Mouse (Mus musculus): ENCODE results near the gene 9330182O14Rik.

9330182O14Rik gene

DNA sequence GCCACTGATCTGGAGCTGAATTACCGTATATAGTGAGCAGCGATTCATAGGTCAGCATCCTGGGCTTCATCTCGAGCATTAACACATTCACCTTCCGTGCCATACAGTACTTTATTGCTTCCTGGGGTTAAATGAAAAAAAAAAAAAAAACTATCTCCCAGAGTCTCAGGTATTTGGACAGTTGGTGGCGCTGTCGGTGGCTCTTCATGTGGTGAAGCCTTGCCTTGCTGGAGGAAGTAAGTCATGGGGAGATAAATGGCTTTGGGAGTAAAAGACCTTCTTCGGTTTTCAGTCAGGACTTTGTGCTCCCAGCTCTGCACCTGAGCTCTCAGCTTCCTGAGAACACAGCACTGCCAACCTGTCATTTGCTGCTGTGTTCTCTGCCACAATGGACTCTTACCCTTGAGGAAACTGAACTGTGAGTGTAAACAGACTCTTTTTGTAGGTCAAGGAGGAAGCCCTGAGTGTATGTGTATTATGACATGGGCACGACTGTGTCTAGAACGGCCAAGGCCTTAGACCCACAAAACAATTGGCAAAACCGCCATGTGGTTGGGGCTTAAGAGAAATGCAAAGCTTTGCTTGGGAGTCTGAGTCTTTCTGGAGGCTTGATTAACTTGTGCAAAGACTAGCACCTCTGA lies at the start of gene 9330182O14Rik:
Gene 9330182O14Rik, plus strand, starts transcription at position 214 of the 641 bp plus-strand sequence.
- no peak for DNase-seq (ENCODE audit: low spot score)

DNA sequence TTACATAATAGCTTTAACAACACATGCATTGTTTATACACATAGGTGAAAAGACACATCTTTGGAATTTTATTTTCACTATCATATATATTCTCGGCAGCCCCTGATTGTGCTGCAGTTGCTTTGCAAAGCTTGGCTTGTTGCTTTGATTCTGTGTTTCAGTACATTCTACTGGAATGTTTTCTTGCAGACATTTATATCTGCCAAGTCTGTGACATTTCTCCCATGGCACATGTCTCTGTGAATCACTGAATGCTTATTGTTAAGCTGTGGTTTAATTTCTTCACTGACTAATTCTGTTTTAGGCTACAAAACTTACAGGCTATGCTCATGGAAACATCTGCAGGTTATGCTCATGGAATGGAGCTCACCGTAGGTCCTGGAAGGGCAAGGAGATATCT lies 30.9 kb upstream of the 9330182O14Rik start:
- DNase-seq (ENCODE audit: low spot score): no peak

DNA sequence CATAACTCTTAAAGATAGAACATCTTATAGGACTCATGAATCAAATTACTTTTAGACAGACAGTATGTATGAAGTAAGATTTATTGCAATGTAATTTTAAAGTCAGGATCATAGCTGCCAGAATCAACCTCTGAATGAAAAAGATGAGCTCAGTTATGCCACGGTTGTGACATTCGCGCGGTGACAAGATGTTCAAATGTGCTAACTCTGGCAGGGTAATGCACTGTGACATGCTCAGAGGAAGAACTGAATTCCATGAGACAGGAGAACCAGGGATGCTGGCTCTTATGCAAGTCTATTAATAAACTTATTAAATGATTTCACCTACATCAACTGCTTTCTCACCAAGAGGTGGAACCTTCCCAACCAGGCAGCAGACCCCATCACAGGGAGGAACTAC lies 28.5 kb upstream of the 9330182O14Rik start:
- no peak for DNase-seq (ENCODE audit: low spot score)

DNA sequence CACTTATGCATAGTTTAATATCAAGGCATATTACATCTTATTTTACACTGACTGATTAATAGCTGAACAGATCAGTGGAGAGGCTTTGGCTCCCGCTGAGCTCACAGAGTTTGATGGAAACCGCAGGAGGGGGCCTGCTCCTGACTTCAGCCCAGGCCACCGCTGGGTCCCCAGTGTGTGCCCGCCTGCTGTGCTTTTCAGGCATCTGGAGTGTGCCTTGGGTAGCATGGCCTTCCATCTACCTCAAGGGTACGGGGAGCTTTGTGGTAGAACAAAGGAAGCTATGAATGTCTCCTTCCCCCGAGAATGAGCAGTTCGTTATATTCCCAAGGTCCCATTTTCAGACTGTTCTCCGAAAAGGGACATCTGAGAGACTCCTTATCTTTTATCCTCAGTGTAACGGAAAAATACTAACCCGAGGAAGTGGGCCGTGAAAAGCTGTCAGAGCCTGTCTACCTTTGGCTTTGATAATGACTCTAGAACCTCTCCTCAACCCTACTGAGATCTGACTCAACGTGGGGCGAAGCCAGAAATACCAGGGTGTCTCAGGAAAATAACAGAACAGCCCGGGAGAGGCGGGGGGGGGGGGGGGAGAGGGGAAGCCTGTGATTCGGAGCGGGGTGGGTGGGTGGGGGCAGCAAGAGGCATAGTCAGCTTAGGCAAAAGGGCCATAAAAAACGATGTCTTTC lies 20.1 kb upstream of the 9330182O14Rik start:
- no peak for DNase-seq (ENCODE audit: low spot score)

GRCm38 (mm10) chr15:40114600-40115271 lies 19.4 kb upstream of the 9330182O14Rik start:
- DNase-seq (ENCODE audit: low spot score): peak; percentile 11

- DNase-seq (ENCODE audit: low spot score): no peak
These were observed 17.8 kb upstream of the 9330182O14Rik start for GRCm38 (mm10) chr15:40116396-40116795.

GRCm38 (mm10) chr15:40124211-40124953 lies 9.8 kb upstream of the 9330182O14Rik start:
- peak; percentile 9 for DNase-seq (ENCODE audit: low spot score)

- no peak for DNase-seq (ENCODE audit: low spot score)
These were observed 4.7 kb upstream of the 9330182O14Rik start for GRCm38 (mm10) chr15:40129496-40129895.

DNA sequence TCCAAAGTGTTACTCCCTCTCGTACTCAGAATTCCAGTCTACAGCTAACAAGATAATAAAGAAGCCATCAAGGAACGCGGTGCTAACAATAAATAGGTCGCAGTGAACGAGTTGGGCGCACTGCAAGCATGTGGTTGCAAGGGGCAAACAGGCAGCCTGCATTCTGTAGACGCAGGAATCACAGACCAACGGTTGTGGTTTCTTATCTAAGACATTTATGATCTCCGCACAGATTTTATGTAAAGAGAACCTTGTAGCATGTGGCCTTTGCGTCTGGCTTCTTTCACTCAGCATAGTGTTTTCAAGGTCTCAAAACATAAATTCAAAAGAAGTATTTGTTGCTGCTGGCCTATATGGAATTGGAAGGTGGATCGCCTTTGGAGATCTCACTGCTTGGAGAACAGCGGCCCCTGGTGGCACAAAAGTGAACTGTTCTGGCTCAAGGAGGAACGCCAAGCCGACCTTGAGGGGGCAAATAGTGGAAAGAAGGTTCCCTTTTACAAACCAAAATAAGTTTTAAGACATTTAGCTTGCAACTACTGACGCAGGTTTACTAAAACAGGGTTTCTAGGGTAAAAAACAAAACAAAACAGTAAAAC lies 3.2 kb upstream of the 9330182O14Rik start:
- DNase-seq (ENCODE audit: low spot score): peak; percentile 80

GRCm38 (mm10) chr15:40132408-40132807 lies 1.8 kb upstream of the 9330182O14Rik start:
- DNase-seq (ENCODE audit: low spot score): no peak

DNA sequence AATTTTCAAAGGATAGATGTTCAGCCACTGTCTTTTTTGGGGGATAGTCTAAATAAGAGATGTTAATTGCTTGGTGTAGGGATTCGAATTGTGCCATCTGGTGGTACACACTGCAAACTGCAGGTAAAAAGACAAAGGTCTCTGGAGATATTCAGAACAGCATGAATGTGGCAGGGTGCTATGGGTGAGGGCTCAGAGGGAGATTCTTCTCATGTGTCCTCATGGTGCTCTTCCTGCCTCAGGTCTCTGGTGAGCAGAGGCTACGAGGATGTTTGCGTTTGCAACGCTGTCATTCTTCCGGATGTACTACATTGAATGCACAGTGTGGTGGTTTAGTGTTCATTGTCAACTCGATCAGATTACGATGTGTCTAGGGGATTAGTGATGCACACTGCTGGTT lies 10.1 kb downstream of the 9330182O14Rik start:
- DNase-seq (ENCODE audit: low spot score): peak; percentile 58

DNA sequence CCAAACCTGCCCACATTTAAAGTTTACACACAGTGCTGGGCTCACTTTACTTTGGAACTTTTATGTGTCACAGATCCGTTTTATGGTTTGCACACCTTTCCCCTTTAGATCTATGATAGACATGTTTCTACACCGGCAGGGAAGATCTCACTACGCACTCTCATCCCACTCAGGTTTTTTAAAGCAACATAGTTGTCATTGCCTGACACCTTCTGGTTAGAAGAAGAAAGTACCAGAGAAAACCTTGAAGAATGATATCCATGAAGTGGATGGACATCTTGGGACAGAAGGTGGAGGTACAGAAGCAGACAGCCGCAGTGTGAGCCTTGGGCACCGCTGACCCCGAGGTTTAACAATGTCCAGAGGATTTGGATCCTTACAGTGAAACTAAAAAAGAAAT lies 23.5 kb downstream of the 9330182O14Rik start:
- DNase-seq (ENCODE audit: low spot score): no peak

GRCm38 (mm10) chr15:40166560-40167275 lies 32.6 kb downstream of the 9330182O14Rik start:
- peak; percentile 66 for DNase-seq (ENCODE audit: low spot score)

- no peak for DNase-seq (ENCODE audit: low spot score)
These were observed 33.3 kb downstream of the 9330182O14Rik start for GRCm38 (mm10) chr15:40167276-40168139.

DNA sequence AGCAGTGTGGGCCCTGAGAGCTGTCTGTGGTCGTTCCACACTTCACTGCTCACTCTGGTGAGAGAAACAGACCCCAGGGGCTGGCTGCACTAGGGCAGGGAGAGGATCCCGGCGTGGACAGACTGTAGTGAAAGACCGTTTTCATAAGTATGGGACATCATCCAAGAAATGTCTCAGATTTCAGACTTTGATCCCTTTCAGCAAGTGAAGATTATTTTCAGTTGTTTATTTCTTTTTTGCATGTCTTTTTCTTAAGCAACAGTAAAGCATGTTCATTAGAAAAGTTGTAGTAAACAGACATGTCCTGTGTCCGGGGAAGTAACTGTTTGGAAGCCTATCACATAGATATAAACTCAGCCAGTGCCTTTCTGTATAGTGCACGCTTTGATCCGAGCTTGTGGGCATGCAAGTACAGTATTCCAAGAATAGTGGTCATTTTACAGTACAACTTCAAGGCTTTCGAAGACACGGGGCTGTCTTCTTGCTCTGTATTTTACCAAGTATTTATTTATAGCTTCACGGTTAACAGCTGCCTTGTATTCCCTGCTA lies 34.0 kb downstream of the 9330182O14Rik start:
- no peak for DNase-seq (ENCODE audit: low spot score)

DNA sequence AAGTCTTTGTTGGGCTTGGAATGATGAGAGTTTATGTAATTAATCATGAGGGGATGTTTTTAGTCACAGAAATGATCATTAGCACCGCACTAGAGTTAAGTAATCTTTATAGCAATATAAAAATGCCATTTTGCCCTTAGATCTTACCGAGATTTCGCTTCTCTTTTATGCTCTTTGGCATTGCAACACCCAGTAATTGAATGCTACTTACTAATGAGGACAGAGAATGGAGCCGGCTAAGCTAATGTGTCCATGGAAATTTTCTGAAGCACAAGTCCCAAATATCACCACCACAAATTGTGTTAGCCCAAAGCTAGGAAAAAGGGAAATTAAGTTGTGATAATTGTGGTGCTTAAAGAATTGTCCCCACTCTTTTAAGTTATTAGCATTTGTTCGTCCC lies 34.9 kb downstream of the 9330182O14Rik start:
- DNase-seq (ENCODE audit: low spot score): no peak

DNA sequence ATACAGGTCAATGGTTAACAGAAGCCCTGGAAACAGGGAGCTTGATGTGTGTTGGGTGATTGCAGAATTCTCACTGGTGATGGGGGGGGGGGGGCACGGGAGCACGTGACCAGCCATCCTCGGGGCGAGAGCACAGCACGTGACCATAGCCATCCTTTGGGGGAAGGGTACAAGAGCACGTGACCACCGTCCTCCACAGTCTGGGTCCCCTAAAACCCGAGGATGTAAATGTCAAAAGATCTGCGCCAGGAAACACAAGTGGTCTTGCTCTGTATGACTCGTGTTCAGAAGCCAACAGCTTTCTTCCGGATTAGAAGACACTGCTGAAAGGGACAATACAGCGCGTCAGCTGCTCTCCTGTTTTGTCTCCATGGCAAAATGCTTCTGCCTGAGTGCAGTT lies 35.5 kb downstream of the 9330182O14Rik start:
- peak; percentile 61 for DNase-seq (ENCODE audit: low spot score)

GRCm38 (mm10) chr15:40179423-40179822 lies 45.3 kb downstream of the 9330182O14Rik start:
- peak; percentile 46 for DNase-seq (ENCODE audit: low spot score)

- DNase-seq (ENCODE audit: low spot score): no peak
These were observed 52.9 kb downstream of the 9330182O14Rik start for GRCm38 (mm10) chr15:40187017-40187416.
